Mouse (Mus musculus) testis, adult 2 months (tissue): ENCODE results near the gene Cct4.

Source experiments
- CTCF ChIP-seq: fragments of 200-500 bp; IDR thresholded peaks from 2 replicates; pipeline ENCODE4 v1.5.1; 2012; ENCODE audit warnings: low read depth, mild to moderate bottlenecking, inconsistent platforms, low read length, moderate library complexity; ENCODE audit not compliant: control insufficient read depth, insufficient read depth, insufficient replicate concordance
- POLR2A ChIP-seq: fragments of 200-500 bp; IDR thresholded peaks from 2 replicates; pipeline ENCODE4 v1.6.1; 2012; ENCODE audit warnings: low read depth, mild to moderate bottlenecking, inconsistent platforms, low read length, moderate library complexity; ENCODE audit not compliant: control insufficient read depth

DNA sequence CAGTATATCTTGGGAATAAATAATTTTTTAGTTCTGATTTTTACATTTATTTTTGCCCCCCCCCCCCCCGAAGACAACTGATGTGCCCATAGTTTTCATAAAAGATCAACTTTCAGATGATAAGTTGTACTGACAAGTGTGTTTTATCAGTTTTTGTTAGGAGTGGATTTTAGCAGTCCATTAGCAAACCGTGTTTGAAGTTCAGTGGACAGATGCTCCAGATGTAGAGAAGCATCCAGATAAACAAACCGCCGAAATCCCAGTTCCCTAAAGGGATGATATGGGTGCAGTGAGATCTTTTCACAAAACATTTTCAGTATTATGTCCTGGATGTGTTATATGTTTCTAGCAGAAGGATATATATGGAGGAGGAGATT, 18.5 kb downstream of the Cct4 start:
- TF ChIP-seq POLR2A (no peak), CTCF (no peak)
